Mouse (Mus musculus): ENCODE data around the gene Dst.

DNA sequence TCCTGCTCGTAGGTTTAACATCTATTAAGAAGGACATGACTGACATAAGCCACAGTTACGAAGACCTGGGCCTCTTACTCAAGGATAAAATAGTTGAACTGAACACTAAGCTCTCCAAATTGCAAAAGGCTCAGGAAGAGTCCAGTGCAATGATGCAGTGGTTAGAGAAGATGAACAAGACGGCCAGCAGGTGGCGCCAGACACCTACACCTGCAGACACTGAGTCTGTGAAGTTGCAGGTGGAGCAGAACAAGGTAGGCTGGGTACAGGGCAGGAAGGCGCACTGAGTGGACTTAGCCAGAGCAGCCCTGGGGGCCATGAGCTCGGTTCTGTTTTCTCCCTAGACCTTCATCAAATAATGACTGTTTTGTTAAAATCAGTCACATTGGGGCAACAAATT lies 310.3 kb downstream of the Dst start:
- TF ChIP-seq POLR2A (IDR thresholded peaks at IDR 0.05; ENCODE audit: insufficient read depth, low read depth, low read length), result no peak
- TF ChIP-seq CTCF (IDR thresholded peaks at IDR 0.05; ENCODE audit: insufficient read depth, low read depth, low read length), result peak; percentile 82
